Mouse (Mus musculus) liver, embryonic 11.5 days (tissue): ENCODE data around the gene Gm9821. TPM values are rescaled to one million over a fixed set of nuclear protein-coding genes. Genes with fewer than 3 reads are reported as not detected.

Source experiments
- ATAC-seq: fragments of 200-750 bp; cut with Nextera tagmentation; replicated peaks from 2 replicates; pipeline ENCODE4 v1.8.0; 2017; ENCODE audit warnings: moderate number of reproducible peaks, mild to moderate bottlenecking, moderate TSS enrichment, moderate library complexity; ENCODE audit not compliant: low FRiP score
- DNase-seq: peaks from one replicate; pipeline ENCODE4 v3.0.0-alpha.2; 2017; ENCODE audit warnings: low spot score
- H3K27ac ChIP-seq: fragments of 300-500 bp; sonication (generic); 2 replicates; pipeline ENCODE4 v1.5.1; 2014; ENCODE audit warnings: mild to moderate bottlenecking, low read depth, low read length, control low read depth
- H3K27me3 ChIP-seq: fragments of 300-500 bp; sonication (generic); replicated peaks from 2 replicates; pipeline ENCODE4 v1.6.1; 2014; ENCODE audit warnings: low read length, mixed read lengths; ENCODE audit not compliant: control insufficient read depth, insufficient read depth
- H3K36me3 ChIP-seq: fragments of 300-500 bp; sonication (generic); 2 replicates; pipeline ENCODE4 v1.6.1; 2014; ENCODE audit warnings: mild to moderate bottlenecking, low read length, moderate library complexity, mixed read lengths; ENCODE audit not compliant: control insufficient read depth, insufficient read depth
- H3K4me1 ChIP-seq: fragments of 300-500 bp; sonication (generic); replicated peaks from 2 replicates; pipeline ENCODE4 v1.6.1; 2014; ENCODE audit warnings: low read length, mixed read lengths; ENCODE audit not compliant: control insufficient read depth, insufficient read depth
- H3K4me2 ChIP-seq: fragments of 300-500 bp; sonication (generic); 2 replicates; pipeline ENCODE4 v1.6.1; 2014; ENCODE audit warnings: mild to moderate bottlenecking, control low read depth, moderate library complexity
- H3K4me3 ChIP-seq: fragments of 300-500 bp; sonication (generic); 2 replicates; pipeline ENCODE4 v1.5.1; 2014; ENCODE audit warnings: low read depth, low read length, control low read depth
- H3K9ac ChIP-seq: fragments of 300-500 bp; sonication (generic); 2 replicates; pipeline ENCODE4 v1.6.1; 2014; ENCODE audit warnings: low read depth, low read length, control low read depth
- H3K9me3 ChIP-seq: fragments of 300-500 bp; sonication (generic); 2 replicates; pipeline ENCODE4 v1.6.1; 2016; ENCODE audit warnings: low read length, inconsistent platforms, mixed read lengths; ENCODE audit not compliant: control insufficient read depth
- WGBS: fragments of 180-500 bp; shearing (Covaris S2); extraction: QIAGEN DNeasy Blood & Tissue Kit; methylation state at CpG from one replicate; pipeline ENCODE4 v1.1.7; 2014; 5-methylcytosine and 5-hydroxymethylcytosine counted together
- polyA plus RNA-seq: library from polyadenylated mRNA; unstranded; fragments of >200 nt; fragmentation: Nextera tagmentation; extraction: Ambion mirVana; gene quantifications from 2 replicates; pipeline ENCODE4 v1.2.1, GENCODE M21; 2014

Gm9821 gene
- 3.7 and 4.8 TPM in 2 replicates for polyA plus RNA-seq

- ATAC-seq, result no peak
- no peak for DNase-seq
- Histone ChIP-seq H3K4me2 (peak within 1 kb of the TSS; percentile 90), H3K9me3 (no peaks in the 10 kb centered on the region), H3K27ac (peak within 1 kb of the TSS; percentile 99; the same call in 1 of the 2 replicates), H3K36me3 (peaks cover 25% of the 10 kb centered on the region), H3K4me1 (peaks cover 61% of the 10 kb centered on the region), H3K27me3 (no peaks in the 10 kb centered on the region), H3K4me3 (no peak within 1 kb of the TSS), H3K9ac (peak within 1 kb of the TSS; percentile 44)
- WGBS, result 92% methylated on average over 18 of the region's 18 CpGs
Observed at GRCm38 (mm10) chr2:91945483-91945882, at the start of gene Gm9821. Gene Gm9821 (plus strand): TSS chr2:91945703.

- H3K4me1 ChIP-seq, result no peaks in the 10 kb centered on the region
- no peaks in the 10 kb centered on the region for H3K27me3 ChIP-seq
- H3K4me3 ChIP-seq, result no peak overlapping the region
- DNase-seq (no peak), ATAC-seq (no peak)
- peaks cover 10% of the 10 kb centered on the region for H3K36me3 ChIP-seq
- H3K4me2 ChIP-seq, result no peak overlapping the region
- no peak overlapping the region for H3K27ac ChIP-seq
- no peak overlapping the region for H3K9ac ChIP-seq
- H3K9me3 ChIP-seq, result no peaks in the 10 kb centered on the region
Observed at GRCm38 (mm10) chr2:91897968-91898367, 47.5 kb upstream of the Gm9821 start.

DNA sequence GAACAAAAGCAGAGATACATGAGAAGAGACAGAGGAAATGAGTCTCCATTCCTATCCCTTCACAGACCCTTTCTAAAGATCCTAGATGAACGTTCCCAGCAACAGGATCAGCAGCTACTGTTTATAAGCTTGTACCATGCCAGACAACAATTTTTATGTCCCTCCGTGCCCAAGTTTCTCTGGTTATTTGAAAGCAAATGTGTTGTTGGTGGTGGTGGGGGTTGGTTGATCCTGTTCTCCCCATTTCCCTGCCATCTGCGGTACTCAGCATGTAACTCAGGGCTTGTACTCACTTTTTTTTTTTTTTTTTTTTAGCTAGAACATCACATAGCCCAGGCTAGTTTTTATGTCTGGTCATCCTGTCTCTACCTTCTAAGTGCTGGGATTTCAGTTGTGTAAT, 46.4 kb upstream of the Gm9821 start:
- no peaks in the 10 kb centered on the region for H3K4me1 ChIP-seq
- no peak overlapping the region for H3K4me2 ChIP-seq
- peaks cover 10% of the 10 kb centered on the region for H3K36me3 ChIP-seq
- H3K9ac ChIP-seq, result no peak overlapping the region
- no peak for DNase-seq
- no peaks in the 10 kb centered on the region for H3K27me3 ChIP-seq
- H3K9me3 ChIP-seq, result no peaks in the 10 kb centered on the region
- ATAC-seq, result no peak
- no peak overlapping the region for H3K4me3 ChIP-seq
- WGBS, result 88% methylated on average over 3 of the region's 3 CpGs
- H3K27ac ChIP-seq, result no peak overlapping the region

DNA sequence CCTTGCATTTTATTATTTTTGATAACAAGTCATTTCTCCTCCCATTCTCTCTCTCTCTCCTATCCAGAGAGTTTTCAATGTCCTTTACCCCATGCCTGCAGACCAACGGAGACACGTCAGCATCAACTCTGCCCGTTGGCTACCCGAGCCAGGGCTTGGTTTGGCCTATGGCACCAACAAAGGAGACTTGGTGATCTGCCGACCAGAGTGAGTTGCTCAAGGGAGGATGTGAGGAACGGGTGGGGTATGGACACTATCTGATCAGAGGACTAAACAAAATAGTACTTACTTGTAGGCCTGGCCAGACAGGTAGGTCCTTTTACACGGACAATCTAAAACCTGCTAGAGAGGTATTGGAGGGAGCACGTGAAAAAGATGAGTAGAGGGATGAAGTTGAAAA, 45.1 kb upstream of the Gm9821 start:
- 85% methylated on average over 8 of the region's 8 CpGs for WGBS
- DNase-seq (no peak), ATAC-seq (no peak)
- Histone ChIP-seq H3K36me3 (peaks cover 10% of the 10 kb centered on the region), H3K9ac (no peak overlapping the region), H3K27ac (no peak overlapping the region; the same call in 1 of the 2 replicates), H3K27me3 (no peaks in the 10 kb centered on the region), H3K9me3 (no peaks in the 10 kb centered on the region), H3K4me1 (no peaks in the 10 kb centered on the region), H3K4me3 (no peak overlapping the region), H3K4me2 (no peak overlapping the region)

- ATAC-seq (no peak), DNase-seq (no peak)
- Histone ChIP-seq H3K27ac (no peak overlapping the region), H3K36me3 (peaks cover 12% of the 10 kb centered on the region; the same call in 1 of the 2 replicates), H3K4me2 (no peak overlapping the region), H3K4me1 (no peaks in the 10 kb centered on the region), H3K9ac (no peak overlapping the region), H3K4me3 (no peak overlapping the region), H3K9me3 (no peaks in the 10 kb centered on the region), H3K27me3 (no peaks in the 10 kb centered on the region)
- WGBS, result 79% methylated on average over 5 of the region's 5 CpGs
Observed at GRCm38 (mm10) chr2:91902336-91902735, 43.2 kb upstream of the Gm9821 start.

GRCm38 (mm10) chr2:91903171-91903925, 42.2 kb upstream of the Gm9821 start:
- Histone ChIP-seq H3K36me3 (peaks cover 10% of the 10 kb centered on the region; the same call in 1 of the 2 replicates), H3K9me3 (no peaks in the 10 kb centered on the region)
- no peak for ATAC-seq

DNA sequence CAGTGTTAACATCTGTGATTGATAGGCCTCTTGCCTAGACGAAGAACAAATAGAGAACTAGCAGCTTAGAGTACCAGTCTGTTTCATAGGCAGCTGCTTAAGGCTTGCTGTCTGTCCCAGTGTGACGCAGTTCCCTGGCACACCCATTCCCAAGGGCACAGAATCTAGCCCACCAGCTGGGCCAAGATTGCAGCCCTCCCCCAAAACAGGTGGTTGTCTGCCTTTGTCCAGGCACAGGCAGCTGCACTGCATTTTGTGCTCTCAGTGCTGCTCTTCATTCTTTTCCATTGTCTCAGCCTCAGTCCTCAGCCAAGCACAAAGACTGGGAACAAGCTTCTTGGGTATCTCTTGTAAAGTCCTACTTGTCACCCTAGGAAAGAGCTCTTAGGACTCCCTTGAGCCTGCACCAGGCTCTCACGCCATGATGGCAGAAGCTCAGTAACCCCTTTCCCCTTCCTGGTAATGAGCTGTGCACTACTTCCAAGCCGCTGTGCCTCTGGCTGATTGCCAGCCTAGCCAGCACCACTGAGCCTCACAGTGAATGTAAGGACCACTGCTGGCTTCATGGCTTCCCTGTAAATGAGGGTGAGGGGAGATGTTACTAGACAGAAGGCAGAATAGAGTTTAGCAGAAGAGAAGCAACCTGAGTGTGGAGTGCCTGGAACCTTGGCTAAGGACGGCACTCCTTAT, 40.7 kb upstream of the Gm9821 start:
- WGBS, result 84% methylated on average over 5 of the region's 5 CpGs
- Histone ChIP-seq H3K9ac (no peak overlapping the region), H3K4me1 (no peaks in the 10 kb centered on the region), H3K4me3 (no peak overlapping the region), H3K4me2 (no peak overlapping the region), H3K36me3 (peaks cover 10% of the 10 kb centered on the region; the same call in 1 of the 2 replicates), H3K27ac (no peak overlapping the region), H3K27me3 (no peaks in the 10 kb centered on the region), H3K9me3 (no peaks in the 10 kb centered on the region)
- DNase-seq (no peak), ATAC-seq (no peak)

More at GRCm38 (mm10) chr2:91903171-91903925, 42.2 kb upstream of the Gm9821 start:
- 83% methylated on average over 3 of the region's 3 CpGs for WGBS
- H3K4me2 ChIP-seq, result no peak overlapping the region
- no peak overlapping the region for H3K4me3 ChIP-seq
- H3K9ac ChIP-seq, result no peak overlapping the region
- no peak overlapping the region for H3K27ac ChIP-seq
- H3K27me3 ChIP-seq, result no peaks in the 10 kb centered on the region
- H3K4me1 ChIP-seq, result no peaks in the 10 kb centered on the region
- no peak for DNase-seq

DNA sequence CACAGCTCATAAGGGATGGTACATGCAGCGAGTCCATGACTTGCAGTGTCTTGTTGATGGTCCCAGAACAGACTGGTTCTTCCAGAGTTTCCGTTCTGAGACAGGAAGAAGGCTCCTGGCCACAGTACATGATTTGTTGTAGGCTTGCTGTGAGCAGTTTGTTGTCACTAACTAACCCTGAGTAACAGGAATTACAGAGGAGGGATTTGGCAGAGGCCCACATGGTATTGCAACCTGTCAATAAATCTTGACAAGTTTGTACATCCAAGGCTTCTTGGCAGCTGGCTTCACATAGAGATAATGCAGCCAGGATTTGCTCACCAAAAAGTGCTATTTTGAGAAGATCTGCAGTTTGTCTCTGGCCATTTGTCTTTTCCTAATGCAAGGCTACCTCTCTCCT, 39.4 kb upstream of the Gm9821 start:
- H3K9me3 ChIP-seq, result no peaks in the 10 kb centered on the region
- no peak overlapping the region for H3K9ac ChIP-seq
- H3K27me3 ChIP-seq, result no peaks in the 10 kb centered on the region
- WGBS, result 94% methylated on average over 2 of the region's 2 CpGs
- no peak overlapping the region for H3K4me3 ChIP-seq
- H3K4me2 ChIP-seq, result no peak overlapping the region
- no peak overlapping the region for H3K27ac ChIP-seq
- ATAC-seq (no peak), DNase-seq (no peak)
- H3K4me1 ChIP-seq, result no peaks in the 10 kb centered on the region
- H3K36me3 ChIP-seq, result peaks cover 10% of the 10 kb centered on the region; the same call in 1 of the 2 replicates
